Mouse (Mus musculus) liver, postnatal 0 days (tissue): ENCODE results near the gene Rbm15b.
A peak's percentile ranks its signal among the peaks of the same experiment; 100 is the strongest.

ENCODE experiments used
- CTCF ChIP-seq: sonication (generic); IDR thresholded peaks from 2 replicates; pipeline ENCODE4 v1.5.1; 2016; ENCODE audit warnings: antibody characterized with exemption, low read depth
- EP300 ChIP-seq: IDR thresholded peaks from 2 replicates; pipeline ENCODE4 v1.6.1; 2016; ENCODE audit warnings: antibody characterized with exemption, low read depth, mild to moderate bottlenecking

- TF ChIP-seq CTCF (peak; percentile 80), EP300 (no peak)
Observed at GRCm38 (mm10) chr9:106903791-106904134, 16.5 kb upstream of the Rbm15b start.
